Mouse (Mus musculus) bone marrow macrophage, adult 2 months (primary cell): ENCODE data around the gene Pdgfb.

Experiments used
- CTCF ChIP-seq: IDR thresholded peaks from 2 replicates; pipeline ENCODE4 v1.5.1; 2012; ENCODE audit warnings: low read depth, mild to moderate bottlenecking, low read length, moderate library complexity
- POLR2A ChIP-seq: IDR thresholded peaks from 2 replicates; pipeline ENCODE4 v1.6.1; 2012; ENCODE audit warnings: mild to moderate bottlenecking, low read depth, low read length, borderline replicate concordance

DNA sequence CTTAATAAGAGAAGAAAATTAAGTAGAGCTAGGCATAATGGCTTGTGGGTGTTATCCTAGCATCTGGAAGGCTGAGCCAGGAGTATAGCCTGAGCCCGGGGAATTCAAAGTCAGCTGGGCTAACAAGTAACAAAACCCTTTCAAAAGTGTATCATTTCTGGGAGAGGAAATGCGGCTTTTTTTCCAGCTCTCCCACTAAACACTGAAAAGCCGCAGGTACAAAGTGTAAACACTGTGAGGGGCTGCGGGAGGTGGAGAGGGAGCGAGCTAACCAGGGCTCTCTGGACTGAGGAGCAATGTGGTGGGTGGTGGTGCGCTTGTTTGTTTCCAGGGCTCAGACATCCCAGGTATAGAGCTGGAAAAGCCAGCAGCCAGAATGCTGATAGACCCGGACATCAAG lies 50.4 kb downstream of the Pdgfb start:
- TF ChIP-seq CTCF (no peak), POLR2A (no peak)
